Mouse (Mus musculus) MEL (cell line): Measurements from ENCODE around the gene Esyt1. TPM values are rescaled to one million over a fixed set of nuclear protein-coding genes. Genes with fewer than 3 reads are reported as not detected.

Experiments
- DNase-seq: peaks from one replicate; pipeline ENCODE4 v3.0.0; 2011; ENCODE audit warnings: low read depth, low spot score
- H3K27ac ChIP-seq: 2 replicates; pipeline ENCODE4 v1.5.1; 2012; ENCODE audit warnings: low read depth, mild to moderate bottlenecking, control low read depth, low read length, moderate library complexity; ENCODE audit not compliant: control insufficient read depth
- H3K27me3 ChIP-seq, 2 experiments: fragments of 150-350 bp in 1 of 2; sonication (generic) in 1 of 2; 2 replicates each; pipeline ENCODE4 v1.6.1; 2012; ENCODE audit warnings: low read length in 2 of 2, mild to moderate bottlenecking in 2 of 2, improper control_type of control experiment in 1 of 2, moderate library complexity in 1 of 2; ENCODE audit not compliant: insufficient read depth in 2 of 2, control insufficient read depth in 1 of 2
- H3K36me3 ChIP-seq, 2 experiments: 2 replicates each; pipeline ENCODE4 v1.6.1; 2012 to 2014; ENCODE audit warnings: low read length in 2 of 2, improper control_type of control experiment in 1 of 2, inconsistent platforms in 1 of 2, mild to moderate bottlenecking in 1 of 2; ENCODE audit not compliant: insufficient read depth in 2 of 2, control insufficient read depth in 1 of 2
- H3K4me1 ChIP-seq, 2 experiments: fragments of 150-350 bp in 1 of 2; sonication (generic) in 1 of 2; 2 replicates each; pipeline ENCODE4 v1.6.1; 2012; ENCODE audit warnings: low read length in 2 of 2, improper control_type of control experiment in 1 of 2, mild to moderate bottlenecking in 1 of 2; ENCODE audit not compliant: insufficient read depth in 2 of 2, control insufficient read depth in 1 of 2
- H3K4me3 ChIP-seq, 2 experiments: fragments of 150-350 bp in 1 of 2; sonication (generic) in 1 of 2; 2 replicates each; pipeline ENCODE4 v1.5.1; 2012; ENCODE audit warnings: low read depth in 2 of 2, low read length in 2 of 2, mild to moderate bottlenecking in 2 of 2, moderate library complexity in 2 of 2, control low read depth in 1 of 2, improper control_type of control experiment in 1 of 2; ENCODE audit not compliant: control insufficient read depth in 1 of 2, insufficient read depth in 1 of 2
- H3K79me2 ChIP-seq: 2 replicates; pipeline ENCODE4 v1.6.1; 2012; ENCODE audit warnings: mild to moderate bottlenecking, low read length, moderate library complexity; ENCODE audit not compliant: control insufficient read depth, poor library complexity, insufficient read depth
- H3K9ac ChIP-seq: 2 replicates; pipeline ENCODE4 v1.6.1; 2012; ENCODE audit warnings: low read depth, mild to moderate bottlenecking, control low read depth, low read length, moderate library complexity; ENCODE audit not compliant: control insufficient read depth, poor library complexity, severe bottlenecking
- H3K9me3 ChIP-seq: fragments of 150-350 bp; sonication (generic); replicated peaks from 2 replicates; pipeline ENCODE4 v1.6.1; 2012; ENCODE audit warnings: mild to moderate bottlenecking, low read length, improper control_type of control experiment, moderate library complexity; ENCODE audit not compliant: insufficient read depth
- CHD2 ChIP-seq: IDR thresholded peaks from 2 replicates; pipeline ENCODE4 v1.6.1; 2011; ENCODE audit warnings: low read length, improper control_type of control experiment
- CTCF ChIP-seq, 3 experiments: IDR thresholded peaks in 2 of 3; conservative IDR thresholded peaks in 1 of 3; 2 replicates each; pipeline ENCODE4 v1.5.1; 2011 to 2012; ENCODE audit warnings: low read length in 3 of 3, low read depth in 2 of 3, mild to moderate bottlenecking in 2 of 3, improper control_type of control experiment in 1 of 3, inconsistent platforms in 1 of 3, mixed read lengths in 1 of 3, moderate library complexity in 1 of 3; ENCODE audit not compliant: control insufficient read depth in 1 of 3, insufficient read depth in 1 of 3, poor library complexity in 1 of 3, severe bottlenecking in 1 of 3
- E2F4 ChIP-seq: IDR thresholded peaks from 2 replicates; pipeline ENCODE4 v1.6.1; 2011; ENCODE audit warnings: low read depth, low read length, improper control_type of control experiment, borderline replicate concordance
- ELF1 ChIP-seq: IDR thresholded peaks from 2 replicates; pipeline ENCODE4 v1.6.1; 2014; ENCODE audit warnings: low read depth, mild to moderate bottlenecking, inconsistent platforms, low read length, improper control_type of control experiment, moderate library complexity
- EP300 ChIP-seq, 2 experiments: IDR thresholded peaks; 2 replicates each; pipeline ENCODE4 v1.6.1; 2011; ENCODE audit warnings: improper control_type of control experiment in 2 of 2, low read length in 2 of 2, low read depth in 1 of 2, mild to moderate bottlenecking in 1 of 2
- ETS1 ChIP-seq: IDR thresholded peaks from 2 replicates; pipeline ENCODE4 v1.6.1; 2012; ENCODE audit warnings: low read depth, mild to moderate bottlenecking, inconsistent platforms, low read length, improper control_type of control experiment, moderate library complexity
- GABPA ChIP-seq: IDR thresholded peaks from 2 replicates; pipeline ENCODE4 v1.6.1; 2012; ENCODE audit warnings: low read depth, mild to moderate bottlenecking, inconsistent platforms, low read length, improper control_type of control experiment, moderate library complexity
- HCFC1 ChIP-seq: IDR thresholded peaks from 2 replicates; pipeline ENCODE4 v1.6.1; 2012; ENCODE audit warnings: low read depth, mild to moderate bottlenecking, inconsistent platforms, low read length, improper control_type of control experiment, moderate library complexity
- KAT2A ChIP-seq: conservative IDR thresholded peaks from 2 replicates; pipeline ENCODE4 v1.6.1; 2012; ENCODE audit warnings: low read depth, low read length, improper control_type of control experiment, inconsistent platforms
- MAFK ChIP-seq: IDR thresholded peaks from 2 replicates; pipeline ENCODE4 v1.6.1; 2011; ENCODE audit warnings: low read depth, mild to moderate bottlenecking, low read length, improper control_type of control experiment, borderline replicate concordance
- MAZ ChIP-seq: IDR thresholded peaks from 2 replicates; pipeline ENCODE4 v1.6.1; 2012; ENCODE audit warnings: low read depth, mild to moderate bottlenecking, inconsistent platforms, low read length, improper control_type of control experiment
- MEF2A ChIP-seq: IDR thresholded peaks from 2 replicates; pipeline ENCODE4 v1.6.1; 2014; ENCODE audit warnings: low read depth, mild to moderate bottlenecking, inconsistent platforms, low read length, improper control_type of control experiment; ENCODE audit not compliant: poor library complexity, insufficient replicate concordance, severe bottlenecking; ENCODE audit errors: extremely low read depth
- MXI1 ChIP-seq: IDR thresholded peaks from 2 replicates; pipeline ENCODE4 v1.6.1; 2011; ENCODE audit warnings: mild to moderate bottlenecking, low read depth, low read length, improper control_type of control experiment
- MYB ChIP-seq: IDR thresholded peaks from 2 replicates; pipeline ENCODE4 v1.6.1; 2011; ENCODE audit warnings: mild to moderate bottlenecking, low read depth, low read length, improper control_type of control experiment
- MYC ChIP-seq: IDR thresholded peaks from 2 replicates; pipeline ENCODE4 v1.6.1; 2011; ENCODE audit warnings: low read depth, mild to moderate bottlenecking, low read length, improper control_type of control experiment, moderate library complexity
- POLR2A ChIP-seq, 2 experiments: IDR thresholded peaks; 2 replicates each; pipeline ENCODE4 v1.6.1; 2011 to 2012; ENCODE audit warnings: low read length in 2 of 2, mild to moderate bottlenecking in 2 of 2, control low read depth in 1 of 2, improper control_type of control experiment in 1 of 2, low read depth in 1 of 2, moderate library complexity in 1 of 2; ENCODE audit not compliant: control insufficient read depth in 1 of 2, insufficient read depth in 1 of 2, poor library complexity in 1 of 2
- POLR2AphosphoS5 ChIP-seq: IDR thresholded peaks from 2 replicates; pipeline ENCODE4 v1.6.1; 2012; ENCODE audit warnings: low read depth, borderline replicate concordance, mild to moderate bottlenecking, inconsistent platforms, low read length, moderate library complexity, mixed read lengths
- RAD21 ChIP-seq: IDR thresholded peaks from 2 replicates; pipeline ENCODE4 v1.6.1; 2011; ENCODE audit warnings: mild to moderate bottlenecking, low read depth, low read length, improper control_type of control experiment
- RCOR1 ChIP-seq: IDR thresholded peaks from 2 replicates; pipeline ENCODE4 v1.6.1; 2012; ENCODE audit warnings: low read depth, mild to moderate bottlenecking, inconsistent platforms, low read length, improper control_type of control experiment
- SIN3A ChIP-seq: IDR thresholded peaks from 2 replicates; pipeline ENCODE4 v1.6.1; 2012; ENCODE audit warnings: low read length, improper control_type of control experiment, inconsistent platforms
- SMC3 ChIP-seq: IDR thresholded peaks from 2 replicates; pipeline ENCODE4 v1.6.1; 2011; ENCODE audit warnings: low read depth, low read length, improper control_type of control experiment
- TAL1 ChIP-seq: IDR thresholded peaks from 2 replicates; pipeline ENCODE4 v1.6.1; 2012; ENCODE audit warnings: mild to moderate bottlenecking, inconsistent platforms, low read length, moderate library complexity, mixed read lengths
- TBP ChIP-seq: IDR thresholded peaks from 2 replicates; pipeline ENCODE4 v1.8.0; 2011; ENCODE audit warnings: low read depth, low read length, improper control_type of control experiment
- USF1 ChIP-seq: IDR thresholded peaks from 2 replicates; pipeline ENCODE4 v1.6.1; 2014; ENCODE audit warnings: low read depth, mild to moderate bottlenecking, inconsistent platforms, low read length, improper control_type of control experiment, moderate library complexity
- USF2 ChIP-seq, 2 experiments: IDR thresholded peaks; 2 replicates each; pipeline ENCODE4 v1.6.1; 2011 to 2012; ENCODE audit warnings: improper control_type of control experiment in 2 of 2, low read length in 2 of 2, borderline replicate concordance in 1 of 2, inconsistent platforms in 1 of 2, low read depth in 1 of 2, mild to moderate bottlenecking in 1 of 2; ENCODE audit not compliant: insufficient read depth in 1 of 2
- ZC3H11A ChIP-seq: IDR thresholded peaks from 2 replicates; pipeline ENCODE4 v1.6.1; 2012; ENCODE audit warnings: low read depth, mild to moderate bottlenecking, inconsistent platforms, low read length, improper control_type of control experiment
- ZKSCAN1 ChIP-seq: IDR thresholded peaks from 2 replicates; pipeline ENCODE4 v1.6.1; 2012; ENCODE audit warnings: low read depth, mild to moderate bottlenecking, inconsistent platforms, low read length, improper control_type of control experiment, moderate library complexity
- ZMIZ1 ChIP-seq: IDR thresholded peaks from 2 replicates; pipeline ENCODE4 v1.6.1; 2012; ENCODE audit warnings: low read depth, mild to moderate bottlenecking, inconsistent platforms, low read length, improper control_type of control experiment, moderate library complexity
- polyA plus RNA-seq, 2 experiments: library from polyadenylated mRNA; stranded (reverse) in 1 of 2; unstranded in 1 of 2; fragments of >175 nt in 1 of 2; fragments of >200 nt in 1 of 2; gene quantifications; 2 replicates each; pipeline versions ENCODE4 v1.2.1 to v1.2.4; 2012; ENCODE audit warnings: low replicate concordance in 2 of 2, low read depth in 1 of 2; ENCODE audit not compliant: insufficient read length in 2 of 2, insufficient read depth in 1 of 2, missing spikeins in 1 of 2
- total RNA-seq: library from RNA; depleted of rRNA; stranded (reverse); fragments of 300-350 nt; gene quantifications from 2 replicates; pipeline ENCODE4 v1.2.3, GENCODE M21; 2012

Esyt1 gene
- total and polyA plus RNA-seq, 3 experiments: 35.1 to 57.0 (median 53.4) TPM

GRCm38 (mm10) chr10:128556286-128556685, 30.6 kb upstream of the Esyt1 start:
- H3K9me3 ChIP-seq: no peaks in the 10 kb centered on the region
- no peak overlapping the region for H3K27ac ChIP-seq
- peaks cover 0 to 15% of the 10 kb centered on the region in 2 experiments; a peak in 2 of 4 replicates for H3K36me3 ChIP-seq
- H3K27me3 ChIP-seq: no peaks in the 10 kb centered on the region
- no peak overlapping the region for H3K9ac ChIP-seq
- no peak overlapping the region for H3K4me3 ChIP-seq
- H3K79me2 ChIP-seq: no peaks in the 10 kb centered on the region
- peak; percentile 73 for DNase-seq
- no peaks in the 10 kb centered on the region for H3K4me1 ChIP-seq
- no peak for TF ChIP-seq RCOR1
- TF ChIP-seq TBP: no peak
- TF ChIP-seq E2F4: no peak
- TF ChIP-seq USF1: no peak
- peak; percentile 27 to 57 (median 37); a peak in 5 of 6 replicates for TF ChIP-seq CTCF (IDR thresholded peaks at IDR 0.05 in 2 of 3, conservative IDR thresholded peaks at IDR 0.05 in 1 of 3; ENCODE audit: control insufficient read depth in 1 of 3, insufficient read depth in 1 of 3, low read depth in 2 of 3, low read length in 3 of 3, poor library complexity in 1 of 3, severe bottlenecking in 1 of 3)
- no peak for TF ChIP-seq ZKSCAN1
- TF ChIP-seq SMC3: peak; percentile 59
- TF ChIP-seq MAFK: no peak
- no peak for TF ChIP-seq MYB
- TF ChIP-seq CHD2: no peak
- TF ChIP-seq TAL1: no peak
- TF ChIP-seq MAZ: no peak
- TF ChIP-seq MEF2A: no peak
- TF ChIP-seq MYC: peak; percentile 86
- no peak for TF ChIP-seq GABPA
- 0 out of 2 replicates have a peak, but pooled peaks have one; percentile 7 for TF ChIP-seq ETS1
- no peak for TF ChIP-seq USF2 (IDR thresholded peaks at IDR 0.05; ENCODE audit: borderline replicate concordance in 1 of 2, insufficient read depth in 1 of 2, low read depth in 1 of 2, low read length in 2 of 2)
- peak; percentile 20; the same call in 1 of the 2 replicates for TF ChIP-seq SIN3A
- no peak for TF ChIP-seq KAT2A
- peak; percentile 18 for TF ChIP-seq RAD21
- no peak for TF ChIP-seq POLR2A (IDR thresholded peaks at IDR 0.05; ENCODE audit: control insufficient read depth in 1 of 2, insufficient read depth in 1 of 2, low read depth in 1 of 2, low read length in 2 of 2, poor library complexity in 1 of 2)
- no peak for TF ChIP-seq ZMIZ1
- TF ChIP-seq EP300 (IDR thresholded peaks at IDR 0.05; ENCODE audit: low read depth in 1 of 2, low read length in 2 of 2): no peak
- TF ChIP-seq ELF1: no peak
- no peak for TF ChIP-seq ZC3H11A
- no peak for TF ChIP-seq MXI1
- no peak for TF ChIP-seq POLR2AphosphoS5
- 0 out of 2 replicates have a peak, but pooled peaks have one; percentile 28 for TF ChIP-seq HCFC1
- TF ChIP-seq, all 39 proteins: peak for 7
